Mouse (Mus musculus) C2C12 (cell line): ENCODE results near the gene Glra4.

ENCODE experiments used
- CTCF ChIP-seq: IDR thresholded peaks from one replicate; pipeline ENCODE4 v1.5.1; 2011; ENCODE audit not compliant: control insufficient read depth, insufficient read depth, insufficient read length
- MAX ChIP-seq: IDR thresholded peaks from one replicate; pipeline ENCODE4 v1.6.1; 2011; ENCODE audit warnings: mild to moderate bottlenecking, control low read depth
- MYOD1 ChIP-seq: IDR thresholded peaks from one replicate; pipeline ENCODE4 v1.6.1; 2011; ENCODE audit warnings: low read depth; ENCODE audit not compliant: control insufficient read depth, insufficient read length
- MYOG ChIP-seq: IDR thresholded peaks from one replicate; pipeline ENCODE4 v1.6.1; 2011; ENCODE audit not compliant: control insufficient read depth, insufficient read length; ENCODE audit errors: extremely low read depth

DNA sequence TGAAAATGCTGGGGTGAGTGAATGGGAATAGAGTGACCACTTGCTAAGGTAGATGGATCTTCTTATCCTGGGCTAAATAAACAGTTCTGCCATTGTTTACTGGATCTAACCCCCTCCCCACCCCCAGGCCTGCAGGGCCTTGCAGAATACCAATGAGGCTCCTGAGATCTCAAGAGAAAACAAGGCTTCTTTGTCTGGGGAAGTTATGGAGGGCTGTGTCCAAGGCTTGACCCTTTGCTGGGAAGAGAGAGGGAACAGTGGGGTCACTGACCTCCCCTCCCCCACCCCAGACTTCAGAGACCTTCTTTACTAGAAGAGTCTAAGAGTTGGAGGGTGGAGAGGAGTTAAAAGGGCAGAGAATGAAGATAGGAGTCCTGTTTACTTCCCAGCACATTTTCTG is 48.7 kb upstream of the Glra4 start:
- TF ChIP-seq MYOG = no peak
- no peak for TF ChIP-seq CTCF
- TF ChIP-seq MYOD1 = no peak
- no peak for TF ChIP-seq MAX
